8 mouse cellular contexts compared by ENCODE assay signal in the genomic region with DNA sequence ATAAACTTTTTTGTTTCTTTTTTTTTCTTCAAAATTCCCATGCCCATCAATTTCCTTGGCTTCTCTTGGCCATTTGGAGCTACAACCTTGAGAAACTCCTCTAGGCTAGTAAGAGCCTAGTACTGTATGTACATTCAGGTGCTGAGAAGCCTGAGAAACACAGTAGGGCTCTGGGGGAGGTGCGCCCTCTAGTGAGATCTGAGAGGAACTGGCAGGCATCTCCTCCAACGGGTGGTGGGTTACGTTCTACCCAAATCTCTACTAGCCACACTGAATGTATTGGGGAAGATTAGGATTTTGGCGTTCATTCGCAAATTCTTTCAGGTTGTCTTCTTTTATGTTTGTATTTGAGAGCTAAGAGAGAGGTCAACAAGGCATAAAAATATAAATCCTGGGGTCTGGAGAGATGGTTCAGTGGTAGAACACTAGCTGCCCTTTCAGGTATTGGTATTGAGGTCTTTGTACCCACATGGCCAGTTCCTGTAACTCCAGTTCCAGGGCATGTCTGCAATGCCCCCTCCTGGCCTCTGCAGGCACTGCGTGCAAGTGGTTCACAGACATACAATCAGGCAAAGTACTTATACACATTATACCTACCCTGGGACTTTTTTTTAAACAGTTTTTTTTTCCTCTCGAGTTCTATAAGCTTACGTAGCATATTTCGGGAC. TPM values are rescaled to one million over a fixed set of nuclear protein-coding genes. Genes with fewer than 3 reads are reported as not detected.
DNase-seq lines count a peak whose midpoint lies in the region; ATAC-seq and TF ChIP-seq lines count a peak whose summit lies in the region.

No protein-coding gene starts in this region.

- no peak overlapping the region for H3K9ac ChIP-seq in forebrain, embryonic 12.5 days
- H3K9ac ChIP-seq in intestine, embryonic 16.5 days (ENCODE audit: low read depth, low read length) = no peak overlapping the region
- no peak overlapping the region for H3K9ac ChIP-seq in liver, adult 2 months (ENCODE audit: low read depth, low read length)
- no peak overlapping the region for H3K9ac ChIP-seq in neural tube, embryonic 11.5 days (ENCODE audit: low read length)

- TF ChIP-seq CTCF in liver, adult 2 months (IDR thresholded peaks at IDR 0.05; ENCODE audit: low read depth, low read length) = peak; percentile 95

- DNase-seq in urinary bladder, postnatal 25 days (ENCODE audit: low spot score) = peak; percentile 59
- no peak for DNase-seq in urinary bladder, postnatal 10 days (ENCODE audit: low spot score)
- peak; percentile 76 for DNase-seq in c-Kit-positive CD71-negative TER-119-negative erythroid progenitor cells, embryonic 14.5 days (ENCODE audit: low read depth)
- peak; percentile 64 for DNase-seq in liver, adult 2 months (ENCODE audit: extremely low read depth, low read depth, low spot score)
- DNase-seq in neural tube, embryonic 11.5 days (ENCODE audit: low spot score) = peak; percentile 75
- peak; percentile 71 for DNase-seq in testis, postnatal 14 days (ENCODE audit: low spot score)

- no peaks in the 10 kb centered on the region for H3K9me3 ChIP-seq in forebrain, embryonic 12.5 days
- H3K9me3 ChIP-seq in intestine, embryonic 16.5 days (ENCODE audit: control insufficient read depth, low read length) = no peaks in the 10 kb centered on the region
- H3K9me3 ChIP-seq in neural tube, embryonic 11.5 days (ENCODE audit: control insufficient read depth, low read length) = no peaks in the 10 kb centered on the region

- H3K79me2 ChIP-seq in liver, adult 2 months (ENCODE audit: control insufficient read depth, insufficient read depth, low read length) = no peaks in the 10 kb centered on the region

- no peaks in the 10 kb centered on the region for H3K36me3 ChIP-seq in forebrain, embryonic 12.5 days (replicated peaks)
- H3K36me3 ChIP-seq in intestine, embryonic 16.5 days (ENCODE audit: control insufficient read depth, insufficient read depth, low read length) = no peaks in the 10 kb centered on the region
- H3K36me3 ChIP-seq in liver, adult 2 months (ENCODE audit: control insufficient read depth, insufficient read depth, low read length) = no peaks in the 10 kb centered on the region
- H3K36me3 ChIP-seq in neural tube, embryonic 11.5 days (ENCODE audit: control insufficient read depth, insufficient read depth, low read length) = no peaks in the 10 kb centered on the region

- no peak for TF ChIP-seq POLR2A in liver, adult 2 months (IDR thresholded peaks at IDR 0.05; ENCODE audit: extremely low read depth, insufficient read depth, low read length)

- peak; percentile 52; the same call in 1 of the 2 replicates for ATAC-seq in forebrain, embryonic 12.5 days (ENCODE audit: low FRiP score)
- peak; percentile 58 for ATAC-seq in intestine, embryonic 16.5 days
- ATAC-seq in neural tube, embryonic 11.5 days (ENCODE audit: insufficient read depth, low FRiP score, low TSS enrichment) = no peak

- H3K4me3 ChIP-seq in forebrain, embryonic 12.5 days (replicated peaks) = no peak overlapping the region
- H3K4me3 ChIP-seq in intestine, embryonic 16.5 days (ENCODE audit: low read length) = no peak overlapping the region
- H3K4me3 ChIP-seq in liver, adult 2 months (ENCODE audit: insufficient read depth, low read depth, low read length) = no peak overlapping the region
- no peak overlapping the region for H3K4me3 ChIP-seq in neural tube, embryonic 11.5 days (ENCODE audit: low read depth, low read length)

- 14% methylated on average over 9 of the region's 9 CpGs for whole genome bisulfite sequencing in forebrain, embryonic 12.5 days
- 9% methylated on average over 9 of the region's 9 CpGs for WGBS in intestine, embryonic 16.5 days
- WGBS in liver, adult 2 months = 4% methylated on average over 9 of the region's 9 CpGs
- WGBS in neural tube, embryonic 11.5 days = 12% methylated on average over 9 of the region's 9 CpGs

- peaks cover 97% of the 10 kb centered on the region for H3K27me3 ChIP-seq in forebrain, embryonic 12.5 days
- H3K27me3 ChIP-seq in intestine, embryonic 16.5 days (replicated peaks; ENCODE audit: control insufficient read depth, insufficient read depth, low read length) = peaks cover 50% of the 10 kb centered on the region
- H3K27me3 ChIP-seq in liver, adult 2 months (ENCODE audit: control insufficient read depth, insufficient read depth, low read length) = peaks cover 29% of the 10 kb centered on the region
- H3K27me3 ChIP-seq in neural tube, embryonic 11.5 days (ENCODE audit: control insufficient read depth, insufficient read depth, low read length) = peaks cover 49% of the 10 kb centered on the region

- H3K27ac ChIP-seq in forebrain, embryonic 12.5 days = no peak overlapping the region
- H3K27ac ChIP-seq in intestine, embryonic 16.5 days (ENCODE audit: low read length) = no peak overlapping the region
- H3K27ac ChIP-seq in liver, adult 2 months (replicated peaks; ENCODE audit: insufficient read depth, low read depth, low read length) = no peak overlapping the region
- no peak overlapping the region for H3K27ac ChIP-seq in neural tube, embryonic 11.5 days (ENCODE audit: low read depth, low read length)

- no peak overlapping the region for H3K4me2 ChIP-seq in forebrain, embryonic 12.5 days
- no peak overlapping the region for H3K4me2 ChIP-seq in intestine, embryonic 16.5 days (ENCODE audit: low read depth, low read length)
- no peak overlapping the region for H3K4me2 ChIP-seq in neural tube, embryonic 11.5 days (ENCODE audit: low read depth)

- H3K4me1 ChIP-seq in forebrain, embryonic 12.5 days = peaks cover 34% of the 10 kb centered on the region
- H3K4me1 ChIP-seq in intestine, embryonic 16.5 days (ENCODE audit: control insufficient read depth, insufficient read depth, low read length) = peaks cover 21% of the 10 kb centered on the region
- peaks cover 15% of the 10 kb centered on the region for H3K4me1 ChIP-seq in liver, adult 2 months (ENCODE audit: control insufficient read depth, insufficient read depth, low read length)
- H3K4me1 ChIP-seq in neural tube, embryonic 11.5 days (ENCODE audit: control insufficient read depth, insufficient read depth, low read length) = peaks cover 4% of the 10 kb centered on the region

RNA-seq across cellular contexts. Expression of a gene that starts 4.0 kb away (rescaled TPM):
- not detected in 2 replicates for polyA plus RNA-seq in forebrain, embryonic 12.5 days (2016; fragmentation: Nextera tagmentation; extraction: Ambion mirVana)
- 0.16 and 0.24 TPM in 2 replicates for polyA plus RNA-seq in intestine, embryonic 16.5 days (2015; fragmentation: Nextera tagmentation; extraction: Ambion mirVana)
- 0.09 TPM in 1 of 2 replicates, not detected in the other for total RNA-seq in liver, adult 2 months (2014; rRNA removed)
- polyA plus RNA-seq in liver, adult 2 months (2012; rRNA removed) = not detected in 2 replicates
- polyA plus RNA-seq in neural tube, embryonic 11.5 days (2014; fragmentation: Nextera tagmentation; extraction: Ambion mirVana) = 0.19 TPM in 1 of 2 replicates, not detected in the other

RNA-seq across cellular contexts. Expression of a gene that starts 4.5 kb away (rescaled TPM):
- not detected in 2 replicates for polyA plus RNA-seq in forebrain, embryonic 12.5 days (2016; fragmentation: Nextera tagmentation; extraction: Ambion mirVana)
- 0.06 and 0.07 TPM in 2 replicates for polyA plus RNA-seq in intestine, embryonic 16.5 days (2015; fragmentation: Nextera tagmentation; extraction: Ambion mirVana)
- total RNA-seq in liver, adult 2 months (2014; rRNA removed) = 0.07 TPM in 1 of 2 replicates, not detected in the other
- polyA plus RNA-seq in liver, adult 2 months (2012; rRNA removed) = 0.02 and 0.04 TPM in 2 replicates
- polyA plus RNA-seq in neural tube, embryonic 11.5 days (2014; fragmentation: Nextera tagmentation; extraction: Ambion mirVana) = 0.04 TPM in 1 of 2 replicates, not detected in the other

RNA-seq across cellular contexts. Expression of a gene that starts 10.8 kb away (rescaled TPM):
- polyA plus RNA-seq in forebrain, embryonic 12.5 days (2016; fragmentation: Nextera tagmentation; extraction: Ambion mirVana) = 0.17 TPM in 1 of 2 replicates, not detected in the other
- polyA plus RNA-seq in intestine, embryonic 16.5 days (2015; fragmentation: Nextera tagmentation; extraction: Ambion mirVana) = not detected in 2 replicates
- not detected in 2 replicates for total RNA-seq in liver, adult 2 months (2014; rRNA removed)
- not detected in 2 replicates for polyA plus RNA-seq in liver, adult 2 months (2012; rRNA removed)
- not detected in 2 replicates for polyA plus RNA-seq in neural tube, embryonic 11.5 days (2014; fragmentation: Nextera tagmentation; extraction: Ambion mirVana)

RNA-seq across cellular contexts. Expression of a gene that starts 12.8 kb away (rescaled TPM):
- 0.04 and 0.08 TPM in 2 replicates for polyA plus RNA-seq in forebrain, embryonic 12.5 days (2016; fragmentation: Nextera tagmentation; extraction: Ambion mirVana)
- polyA plus RNA-seq in intestine, embryonic 16.5 days (2015; fragmentation: Nextera tagmentation; extraction: Ambion mirVana) = 0.06 TPM in 1 of 2 replicates, not detected in the other
- total RNA-seq in liver, adult 2 months (2014; rRNA removed) = not detected in 2 replicates
- not detected in 2 replicates for polyA plus RNA-seq in liver, adult 2 months (2012; rRNA removed)
- 0.07 and 0.11 TPM in 2 replicates for polyA plus RNA-seq in neural tube, embryonic 11.5 days (2014; fragmentation: Nextera tagmentation; extraction: Ambion mirVana)
